Mouse (Mus musculus) left cerebral cortex, adult 8-10 months (tissue): ENCODE measurements around the gene Fam90a1b. TPM values are rescaled to one million over a fixed set of nuclear protein-coding genes. Genes with fewer than 3 reads are reported as not detected.
A peak's percentile ranks its signal among the peaks of the same experiment; 100 is the strongest.
"Not testable (repeated sequence)": the region's sequence is repeated elsewhere in the genome, so short reads cannot be mapped to it uniquely, and the experiment has no call there.

Source experiments
- DNase-seq, 2 experiments: peaks; one replicate each; pipeline ENCODE4 v3.0.0; 2022; ENCODE audit warnings: low spot score in 2 of 2
- microRNA-seq, 2 experiments: library from miRNA; unstranded; fragments of <30 nt; microRNA quantifications; one replicate each; pipeline ENCODE4 v1.2.0; 2022
- total RNA-seq, 4 experiments: library from RNA; stranded (reverse); gene quantifications; 2 replicates each; pipeline ENCODE4 v1.2.4; 2022

Gene Fam90a1b
- under 1 TPM in 3 of 4 experiments, not detected in 1; 0.13 to 0.40 (median 0.27) TPM for total RNA-seq

DNA sequence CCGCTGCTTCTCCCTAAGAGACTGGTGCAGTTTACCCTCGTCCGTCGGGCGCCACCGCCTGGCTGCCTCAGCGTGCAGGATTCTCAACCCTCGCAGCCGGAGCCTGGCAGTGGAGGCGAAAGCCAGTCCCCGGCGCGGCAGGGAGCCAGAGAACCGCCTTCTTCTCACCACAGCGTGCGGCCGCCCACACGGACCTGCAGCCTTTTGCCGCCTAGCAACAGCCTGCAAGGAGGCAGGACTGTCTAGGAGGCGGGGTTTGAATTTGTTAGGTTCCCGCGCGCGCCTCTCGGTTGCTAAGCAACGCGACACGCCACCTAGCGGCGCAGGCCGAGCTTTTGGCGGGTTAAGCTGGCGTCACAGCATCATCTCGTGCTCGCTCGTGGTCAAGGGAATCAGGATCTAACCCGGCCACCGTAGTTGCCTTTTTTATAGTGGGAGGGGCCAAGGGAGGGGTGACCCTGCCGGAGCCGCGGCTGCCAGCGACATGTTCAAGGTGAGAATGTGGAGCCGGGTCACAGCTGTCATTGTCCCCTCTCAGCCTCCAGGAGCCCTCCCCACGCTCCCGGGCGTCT lies at the start of gene Fam90a1b, which contains the start of gene Apoo:
TSS of gene Fam90a1b (minus strand) at position 108 of the 572 bp plus-strand sequence.
TSS of gene Apoo (plus strand) at position 448 of the 572 bp plus-strand sequence.
- peak; percentile 94 to 98 for DNase-seq

DNA sequence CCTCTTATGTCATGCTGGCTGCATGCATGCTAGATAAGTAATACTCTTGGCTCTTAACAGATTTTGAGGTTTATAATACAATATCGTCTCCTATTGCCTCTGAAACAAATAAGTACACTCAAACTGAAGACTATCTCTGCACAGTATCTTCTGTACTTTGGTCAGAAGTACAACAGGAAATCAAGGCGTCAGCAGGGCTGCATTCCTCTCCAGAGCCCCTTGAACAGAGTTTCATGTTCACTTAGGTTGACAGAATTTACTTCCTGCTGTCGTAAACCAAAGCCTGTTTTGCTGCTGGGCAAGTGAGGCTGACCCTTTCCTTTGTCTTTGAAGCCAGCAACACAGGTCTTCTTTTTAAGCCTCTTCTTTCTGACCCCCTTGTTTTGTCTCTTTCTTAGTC lies 42.4 kb upstream of the Fam90a1b start:
- DNase-seq, result no peak

DNA sequence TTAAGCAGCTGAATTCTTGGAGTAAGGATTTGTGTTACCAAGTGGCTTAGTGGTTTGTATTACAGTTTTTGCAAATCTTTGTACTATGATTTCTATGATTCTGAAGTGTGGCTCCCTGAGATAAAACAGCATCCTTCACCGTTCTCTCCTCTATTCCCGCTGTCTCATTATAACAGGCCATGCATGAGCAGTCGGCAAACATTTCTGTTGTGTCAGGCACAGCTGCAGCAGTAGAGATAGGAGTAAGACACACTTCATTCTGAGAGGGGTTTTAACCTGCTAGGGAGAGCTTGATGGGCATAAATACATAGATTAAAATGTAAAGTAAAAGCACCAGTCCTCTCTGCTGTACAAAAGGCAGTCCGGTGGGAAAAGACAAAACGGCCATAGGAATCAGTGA lies 12.2 kb upstream of the Fam90a1b start:
- no peak for DNase-seq

DNA sequence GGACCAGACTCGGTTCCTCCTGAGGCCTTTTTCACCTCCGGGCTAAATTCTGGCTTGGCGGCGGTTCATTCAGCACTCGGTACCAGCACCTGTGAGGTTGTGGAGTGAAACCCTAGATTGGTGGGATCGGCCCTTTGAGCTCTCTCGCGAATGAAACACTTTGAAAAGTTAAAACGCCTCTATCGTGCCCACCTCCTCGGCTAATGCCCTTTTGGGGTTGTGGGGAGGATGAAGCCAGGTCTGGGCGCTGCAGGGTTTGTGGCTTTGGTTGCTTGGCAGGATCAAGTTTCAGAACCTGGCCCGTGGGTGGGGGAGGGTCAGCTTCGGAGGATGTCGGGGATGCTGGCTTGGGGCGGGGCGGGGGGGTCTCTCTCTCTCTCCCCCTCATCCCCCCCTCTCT lies 671 bp upstream of the Fam90a1b start:
- DNase-seq, result peak in 1 of 2 experiments; percentile 10

DNA sequence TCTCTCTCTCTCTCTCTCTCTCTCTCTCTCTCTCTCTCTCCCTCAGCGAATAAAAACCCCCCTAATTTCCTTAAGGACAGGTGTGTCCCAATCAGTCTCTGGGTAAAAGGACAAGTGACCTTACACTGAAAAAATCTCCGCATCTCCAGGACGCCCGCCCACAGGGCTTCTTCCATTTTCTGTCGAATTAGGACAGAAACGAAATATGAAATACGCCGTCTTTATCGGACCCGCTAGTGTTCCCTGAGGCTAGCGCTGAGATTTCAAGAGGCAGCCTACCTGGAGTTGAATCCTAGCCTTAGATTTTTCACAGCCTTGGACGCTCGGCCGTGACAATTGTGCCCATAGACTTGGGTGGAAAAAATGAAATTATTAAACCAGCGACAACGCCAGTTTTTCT lies 548 bp downstream of the Fam90a1b start:
- DNase-seq, result peak in 1 of 2 experiments; percentile 5

DNA sequence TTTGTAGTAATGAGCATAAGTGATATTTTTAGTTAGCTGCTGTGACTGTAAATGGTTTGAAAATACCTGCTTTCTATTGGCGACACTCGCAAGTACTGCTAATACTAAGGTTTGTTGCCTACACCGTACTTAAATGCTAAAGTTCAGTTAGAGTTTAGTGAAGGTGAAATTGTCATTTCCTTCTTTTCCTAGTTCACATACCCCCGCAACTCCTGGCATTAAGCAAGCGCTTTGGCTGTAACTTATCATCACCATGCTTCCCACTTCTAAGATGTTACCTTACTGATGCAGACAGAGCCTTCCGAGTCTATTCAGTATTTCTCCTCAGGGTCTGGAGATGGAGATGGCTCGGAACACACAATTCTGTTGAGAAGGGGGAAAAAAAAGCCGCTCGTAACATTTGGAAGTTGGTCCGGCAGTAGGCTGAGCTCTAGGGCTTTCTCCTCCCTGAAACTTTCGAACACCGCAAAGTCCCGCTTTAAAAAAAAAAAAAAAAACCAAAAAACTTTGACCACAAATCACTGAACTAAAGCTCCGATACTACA lies 1.1 kb downstream of the Fam90a1b start:
- no peak for DNase-seq

DNA sequence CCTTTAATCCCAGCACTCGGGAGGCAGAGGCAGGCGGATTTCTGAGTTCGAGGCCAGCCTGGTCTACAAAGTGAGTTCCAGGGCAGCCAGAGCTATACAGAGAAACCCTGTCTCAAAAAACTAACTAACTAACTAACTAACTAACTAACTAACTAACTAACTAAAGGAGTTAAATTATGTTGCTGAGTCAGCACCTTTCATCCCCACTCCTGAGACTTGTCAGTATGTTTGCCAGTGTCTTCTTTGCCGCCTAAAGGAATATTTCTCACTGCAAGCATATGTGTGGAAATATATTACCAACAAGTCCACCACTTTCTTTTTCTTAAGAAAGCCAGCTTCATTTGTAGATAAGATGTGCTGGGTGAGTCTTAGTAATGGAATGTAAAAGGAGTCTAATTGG lies 22.9 kb downstream of the Fam90a1b start:
- not testable (repeated sequence) for DNase-seq

DNA sequence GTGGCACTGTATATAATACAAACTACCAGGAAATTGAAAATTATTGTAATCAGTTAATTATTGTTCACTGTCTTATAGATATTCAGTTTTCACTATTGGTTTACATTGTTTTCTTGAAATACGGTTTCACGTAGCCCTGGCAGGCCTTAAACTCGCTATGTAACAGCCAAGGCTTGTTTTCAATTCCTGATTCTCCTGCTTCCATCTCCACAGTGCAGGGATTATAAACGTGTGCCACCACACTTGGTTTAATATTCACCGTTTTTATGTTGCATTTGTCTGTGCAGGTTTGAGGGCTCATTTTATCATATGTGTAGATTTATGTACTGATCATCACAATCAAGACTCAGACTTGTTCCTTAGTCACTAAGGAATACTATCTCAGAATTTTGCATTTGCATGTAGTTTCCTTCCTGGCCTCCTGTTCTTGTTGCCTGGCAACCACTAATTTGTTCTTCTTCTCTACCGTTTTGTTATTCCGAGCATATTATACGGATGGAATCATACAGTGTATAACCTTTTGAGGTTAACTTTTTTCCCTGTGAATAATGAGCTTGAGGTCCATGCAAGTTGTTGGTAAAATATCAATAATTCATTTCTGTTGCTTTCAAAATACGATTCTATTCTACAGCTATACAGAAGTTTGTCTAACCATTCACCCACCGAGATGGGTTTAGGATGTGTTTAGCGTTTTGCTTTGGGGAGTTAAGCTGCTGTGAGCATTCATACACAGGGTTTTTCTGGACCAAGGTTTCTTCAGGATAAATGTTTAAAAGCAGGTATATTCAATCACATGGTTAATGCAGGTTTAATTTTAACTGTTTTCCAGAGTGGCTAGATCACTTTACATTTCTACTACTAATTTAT lies 45.3 kb downstream of the Fam90a1b start:
- DNase-seq, result no peak

Small RNA genes lying within 50 kb of the gene (microRNA-seq; reads per million reads assigned to microRNA genes)
- gene Gm44477, result 0 reads per million in 2 experiments

Other genes starting within 250 kb of the Fam90a1b start
- 10 to 100 TPM; 36.3 to 49.1 (median 41.8) TPM for gene Zfx, start 243.1 kb downstream of the Fam90a1b start, total RNA-seq
- gene Eif2s3x, start 153.9 kb downstream of the Fam90a1b start, total RNA-seq, result 100 to 1,000 TPM; 117 to 237 (median 153) TPM
- 10 to 100 TPM; 23.9 to 31.8 (median 26.8) TPM for gene Klhl15, start 132.2 kb downstream of the Fam90a1b start, total RNA-seq
- 10 to 100 TPM; 52.8 to 83.6 (median 67.5) TPM for gene Apoo, start 340 bp upstream of the Fam90a1b start, total RNA-seq
- gene Maged1, start 175.4 kb upstream of the Fam90a1b start, total RNA-seq, result 100 to 1,000 TPM; 460 to 476 (median 472) TPM